Mouse (Mus musculus) layer of hippocampus, postnatal 36 days (tissue): ENCODE measurements around the gene B830017H08Rik. TPM values are rescaled to one million over a fixed set of nuclear protein-coding genes. Genes with fewer than 3 reads are reported as not detected.

Source experiments
- DNase-seq, 2 experiments: peaks; one replicate each; pipeline ENCODE4 v3.0.0; 2022
- total RNA-seq, 2 experiments: library from RNA; stranded (reverse); gene quantifications; 2 replicates each; pipeline ENCODE4 v1.2.3; 2021

B830017H08Rik gene
- total RNA-seq, 2 experiments from 2014 or later = 2.6 to 4.0 TPM

DNA sequence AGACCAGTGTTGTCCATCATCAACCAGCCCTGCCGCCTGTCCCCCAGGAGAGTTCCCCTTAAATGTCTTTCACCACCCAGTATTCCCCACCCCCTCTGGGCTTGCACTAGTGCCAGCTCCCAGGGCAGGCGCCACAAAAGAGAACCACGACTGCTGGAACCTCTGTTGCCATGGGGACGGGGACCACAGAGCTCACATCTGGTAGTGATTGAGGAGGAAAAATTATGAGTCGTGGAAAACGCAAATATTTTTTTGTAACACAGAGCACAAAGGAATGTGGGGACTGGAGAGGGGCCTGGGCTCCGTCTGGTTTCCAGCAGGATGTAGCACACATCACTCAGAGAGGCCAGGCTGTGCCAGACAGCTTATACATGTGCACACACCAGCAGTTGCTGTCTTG is 23.2 kb upstream of the B830017H08Rik start:
- DNase-seq = no peak

DNA sequence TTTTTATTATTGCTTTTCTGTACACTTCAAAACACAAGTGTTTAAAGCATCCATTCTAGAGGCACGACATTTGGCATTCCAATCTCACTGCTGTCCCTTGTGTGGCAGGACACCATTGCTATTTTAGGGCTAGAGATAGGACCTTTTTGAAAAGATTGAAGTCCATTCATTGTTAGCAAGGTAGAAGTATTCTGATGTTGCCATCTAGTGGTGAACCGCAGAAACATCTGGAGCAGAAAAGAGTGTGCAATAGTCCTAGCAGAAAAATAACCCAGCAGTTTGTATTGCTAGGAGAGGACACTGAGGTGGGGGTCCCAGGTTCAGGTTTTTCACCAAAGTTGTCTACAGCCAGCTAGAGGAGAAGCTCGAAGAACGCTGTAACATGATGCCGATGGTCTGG is 20.8 kb upstream of the B830017H08Rik start:
- DNase-seq = no peak

DNA sequence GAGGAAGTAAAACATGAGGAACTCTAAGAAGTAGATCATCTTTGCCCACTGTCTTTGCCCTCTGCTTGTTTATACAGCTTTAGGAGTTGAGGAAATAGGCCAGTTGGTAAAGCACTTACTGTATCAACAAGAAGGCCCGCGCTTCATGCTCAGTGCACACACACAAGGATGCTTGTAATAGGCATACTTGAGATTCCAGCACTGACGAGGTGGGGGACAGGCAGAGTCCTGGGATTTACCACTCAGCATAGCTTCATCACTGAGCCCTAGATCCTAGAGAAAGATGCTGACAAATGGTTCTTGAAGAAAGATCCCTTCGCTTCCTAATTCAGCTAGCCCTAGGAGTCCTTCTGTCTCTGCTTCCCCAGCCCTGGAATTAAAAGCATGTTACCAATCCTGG is 19.7 kb upstream of the B830017H08Rik start:
- DNase-seq = no peak

DNA sequence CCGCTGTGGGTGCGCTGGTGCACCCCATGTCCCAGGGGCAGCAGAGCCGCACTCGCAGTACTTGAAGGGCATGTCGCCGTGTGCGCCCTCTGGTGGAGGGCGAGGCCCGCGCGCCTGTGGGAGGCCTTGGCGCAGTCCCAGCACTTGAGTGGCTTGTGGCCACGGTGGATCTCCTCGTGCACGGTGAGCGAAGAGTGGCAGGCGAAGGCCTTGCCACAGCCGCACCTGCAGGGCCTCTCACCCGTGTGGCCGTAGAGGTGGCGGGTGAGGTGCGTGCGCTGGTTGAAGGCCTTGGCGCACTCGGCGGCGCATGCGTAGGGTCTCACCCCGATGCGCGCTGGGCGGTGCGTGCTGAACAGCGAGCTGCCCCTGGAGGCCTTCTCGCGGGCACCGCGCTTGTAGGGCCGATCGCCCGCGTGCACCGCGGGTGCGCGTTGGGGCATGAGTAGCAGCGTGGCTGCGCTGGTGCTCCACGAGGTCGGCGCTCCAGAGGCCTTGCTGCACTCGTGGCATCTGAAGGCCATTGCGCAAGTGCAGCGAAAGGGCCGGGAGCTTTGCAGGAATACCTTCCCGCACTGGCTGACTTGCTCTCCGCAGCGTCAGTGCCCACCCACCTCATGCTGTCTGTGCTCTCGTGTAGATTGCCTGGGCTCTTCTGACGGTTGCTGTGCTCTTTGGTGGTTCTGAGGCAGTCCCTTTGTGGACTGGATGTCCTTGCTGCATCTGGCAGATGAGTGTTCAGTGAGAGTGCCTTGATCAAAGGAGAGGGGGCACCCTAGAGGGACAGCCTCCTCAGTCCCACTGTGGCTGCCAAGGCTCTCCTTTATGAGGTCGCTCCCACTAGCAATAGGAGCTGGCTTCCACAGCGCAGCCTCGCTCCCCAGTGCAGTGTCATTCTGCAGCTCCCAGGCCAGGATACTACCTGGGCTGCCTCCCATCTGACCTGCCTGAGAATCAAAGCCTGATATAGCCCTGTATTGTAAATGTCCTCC is 17.2 kb upstream of the B830017H08Rik start:
- peak; percentile 49 to 65 for DNase-seq

DNA sequence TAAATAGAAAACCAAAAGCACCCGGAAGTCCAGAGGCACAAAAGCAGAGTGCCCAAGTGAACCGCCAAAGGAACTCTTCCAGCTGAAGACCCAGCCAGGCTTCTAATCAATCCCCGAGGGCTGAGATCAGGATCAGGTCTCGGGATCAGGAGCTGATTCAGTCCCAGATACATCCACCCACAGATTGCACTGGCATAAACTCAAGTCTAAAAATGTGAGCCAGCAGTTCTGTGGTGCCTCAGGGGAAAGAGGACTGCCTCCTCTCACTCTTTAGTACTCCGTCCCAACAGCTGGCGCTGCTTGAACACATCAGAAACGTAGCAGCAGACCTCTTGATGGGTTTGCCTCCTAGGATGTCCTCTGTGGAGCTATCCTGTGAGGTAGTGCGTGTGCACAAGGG is 16.4 kb upstream of the B830017H08Rik start:
- DNase-seq = no peak

DNA sequence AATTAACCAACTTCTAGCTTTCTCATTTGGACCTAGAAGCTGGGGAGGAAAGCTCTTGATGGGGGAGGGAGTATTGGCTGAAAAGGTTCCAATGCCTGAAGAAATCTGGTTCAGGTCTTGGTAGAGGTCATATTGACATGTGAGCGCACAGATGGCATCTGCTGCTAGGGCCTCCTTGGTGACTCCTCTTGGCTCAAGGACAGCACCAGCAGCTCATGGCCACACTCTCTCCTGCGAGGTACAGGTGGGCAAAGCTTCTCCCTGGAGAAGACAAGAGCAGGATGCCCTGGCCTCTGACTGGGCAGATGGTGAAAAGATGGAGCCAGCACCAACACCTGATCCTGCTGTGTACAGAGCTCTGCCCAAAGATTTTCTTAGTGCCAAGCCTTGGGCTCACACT is 6.4 kb upstream of the B830017H08Rik start:
- no peak for DNase-seq

DNA sequence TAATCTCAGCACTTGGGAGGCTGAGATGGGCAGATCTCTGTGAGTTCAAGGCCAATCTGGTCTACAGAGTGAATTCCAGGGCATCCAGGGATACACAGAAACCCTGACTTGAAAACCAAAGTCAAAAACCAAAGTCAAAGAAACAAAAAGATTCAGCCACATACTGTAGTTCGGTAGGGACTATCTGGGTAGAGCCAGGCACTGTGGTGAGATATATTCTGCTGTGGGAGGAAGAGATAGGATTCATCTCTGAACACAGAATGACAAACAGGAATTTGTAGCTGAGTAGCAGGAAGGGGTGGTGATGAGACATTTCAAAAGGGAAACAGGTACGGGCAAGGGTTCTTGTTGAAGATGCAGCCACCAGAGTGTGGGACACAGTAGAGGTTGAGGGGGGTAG is 4.7 kb upstream of the B830017H08Rik start:
- no peak for DNase-seq

DNA sequence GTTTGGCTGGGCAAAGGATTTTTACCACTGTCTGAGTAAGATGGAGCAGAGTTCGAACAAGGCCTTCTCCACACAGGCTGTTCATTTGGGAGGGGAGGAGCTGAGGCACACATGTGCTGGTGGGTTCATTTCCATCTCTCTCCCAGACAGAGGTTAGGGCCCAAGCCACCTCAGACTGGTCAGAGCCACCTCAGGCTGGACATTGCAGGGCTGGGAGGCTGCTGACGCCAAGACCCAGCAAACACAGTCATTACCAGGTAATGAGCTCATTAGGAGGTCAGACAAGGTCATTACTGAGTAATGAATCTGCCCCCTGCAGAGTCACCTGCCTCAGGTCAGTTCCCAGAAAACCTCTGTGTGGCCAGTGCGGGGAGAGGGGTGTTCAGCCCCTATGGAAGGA is 4.1 kb upstream of the B830017H08Rik start:
- no peak for DNase-seq

DNA sequence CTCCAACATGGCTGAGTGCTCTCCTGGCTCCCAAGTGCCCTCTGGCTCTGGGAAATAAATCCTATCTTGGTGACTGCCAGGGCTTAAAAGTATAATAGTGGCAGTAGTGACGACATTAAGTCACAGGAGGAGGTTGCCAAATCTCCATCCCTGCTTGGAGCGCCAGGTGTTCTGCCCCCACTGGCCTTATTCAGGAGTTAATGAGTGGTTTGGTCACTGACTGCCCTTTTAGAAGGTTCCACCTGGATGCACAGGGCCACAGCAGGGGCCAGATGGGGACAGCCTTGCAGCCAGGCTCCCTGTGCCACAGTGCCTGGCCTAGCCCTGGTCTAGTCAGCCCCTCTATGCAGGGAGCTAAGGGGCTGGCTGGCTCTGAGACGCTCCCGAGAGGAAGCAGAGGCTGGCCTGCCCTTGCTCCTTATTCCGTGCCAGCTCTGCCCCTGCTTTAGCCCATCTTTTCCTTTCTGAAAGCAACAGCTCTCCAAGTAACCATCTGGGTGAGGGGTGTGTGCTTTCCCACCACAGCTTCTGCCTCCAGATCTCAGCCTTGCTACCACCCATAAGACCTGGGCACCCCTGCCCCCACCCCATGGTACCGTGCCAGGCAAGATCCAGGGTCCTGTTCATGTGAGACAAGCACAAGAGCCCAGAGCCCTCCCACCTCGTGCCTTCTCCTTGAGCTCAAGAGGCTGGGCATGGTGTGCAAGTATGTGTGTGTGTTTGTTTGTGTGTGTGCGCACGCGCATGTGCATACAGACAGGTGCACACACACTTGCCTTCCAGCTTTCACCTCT is 2.3 kb upstream of the B830017H08Rik start:
- no peak for DNase-seq

DNA sequence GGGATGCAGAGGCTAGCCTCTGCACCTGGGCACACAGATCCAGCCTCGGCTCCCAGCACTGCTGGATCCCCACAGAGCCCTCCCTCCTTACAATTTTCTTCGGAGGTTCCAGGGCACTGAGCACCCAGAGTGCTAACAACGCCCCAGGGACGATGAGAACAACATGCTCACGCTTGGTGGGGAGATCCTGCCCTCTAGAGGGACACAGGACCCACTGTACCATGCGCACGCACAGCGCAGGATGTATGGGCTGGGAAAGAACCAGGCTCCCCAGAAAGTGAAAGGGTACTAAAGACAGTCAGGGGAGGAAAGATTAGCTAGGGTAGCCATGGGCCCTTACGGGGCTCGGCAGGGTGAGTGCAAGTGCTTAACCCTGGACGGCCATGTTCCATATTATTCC is 1.1 kb upstream of the B830017H08Rik start:
- DNase-seq = no peak

DNA sequence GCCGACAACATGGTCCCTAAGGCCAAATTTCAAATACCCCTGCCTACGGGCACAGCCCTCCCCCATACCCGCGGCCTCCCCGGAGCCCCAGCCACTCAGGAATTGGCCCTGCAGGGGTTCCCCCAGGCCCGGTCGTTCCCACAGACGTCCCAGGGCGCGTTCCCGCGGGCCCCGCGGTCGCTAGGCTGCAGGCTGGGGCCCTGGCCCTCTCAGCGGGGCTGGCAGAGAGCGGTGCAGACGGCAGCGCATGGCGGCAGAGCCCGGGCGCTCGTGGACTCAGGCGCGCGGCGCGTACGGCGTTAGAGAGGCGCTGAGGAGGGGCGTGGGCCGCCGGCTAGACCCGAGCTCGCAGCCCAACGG is 380 bp downstream of the B830017H08Rik start:
- DNase-seq = peak in 1 of 2 experiments; percentile 58

DNA sequence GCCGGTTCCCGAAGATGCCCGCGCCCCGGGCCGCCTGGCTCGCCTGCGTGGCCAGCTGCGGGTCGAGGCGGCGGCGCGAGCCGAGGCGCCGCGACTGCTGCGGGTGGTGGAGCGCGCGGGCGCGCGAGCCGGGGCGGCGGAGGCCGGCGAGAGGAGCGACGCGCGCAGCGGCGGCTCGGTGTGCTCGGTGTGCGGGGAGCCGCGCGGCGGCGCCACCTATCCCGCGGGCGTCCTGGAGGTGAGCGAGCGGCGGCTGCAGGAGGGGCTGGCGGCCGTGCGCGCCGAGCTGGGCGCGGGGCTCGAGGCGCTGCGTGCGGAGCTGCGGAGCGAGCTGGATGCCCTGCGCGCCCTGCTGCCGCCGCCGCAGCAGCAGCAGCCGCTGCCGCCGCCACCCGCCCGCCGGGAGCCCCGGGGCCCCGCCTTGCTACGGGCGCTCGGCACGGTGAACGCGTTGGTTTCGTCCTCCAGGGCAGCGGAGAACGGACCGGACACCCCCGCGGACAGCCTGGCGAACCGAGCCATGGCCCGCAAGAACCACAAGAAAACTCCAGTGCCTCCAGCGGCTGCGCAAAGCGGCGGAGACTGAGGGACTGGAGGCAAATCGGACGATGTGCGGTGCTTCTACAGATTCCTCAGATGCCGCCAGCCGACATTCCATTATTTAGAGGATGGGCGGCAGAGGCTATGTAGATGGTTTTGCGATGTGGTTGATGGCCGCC is 919 bp downstream of the B830017H08Rik start:
- peak; percentile 63 to 66 for DNase-seq

DNA sequence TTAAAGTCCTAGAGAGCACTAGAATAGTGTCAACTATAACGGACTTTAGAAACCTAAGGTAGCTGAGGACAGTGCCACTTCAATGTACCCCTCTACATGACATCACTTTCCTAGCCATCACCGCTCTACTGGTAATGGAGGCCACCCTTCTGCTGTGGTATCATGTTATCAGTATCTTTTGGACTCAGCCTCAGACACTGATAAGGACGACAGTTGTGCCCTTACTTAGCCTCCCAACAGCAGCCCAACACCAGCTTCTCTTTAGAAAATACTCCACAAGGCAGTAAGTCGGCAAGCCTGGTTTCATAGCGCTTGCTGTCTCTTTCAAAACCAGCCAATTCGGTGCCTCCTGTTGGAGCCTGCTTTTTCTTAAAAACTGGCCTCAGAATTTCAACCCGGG is 1.6 kb downstream of the B830017H08Rik start:
- DNase-seq = no peak

DNA sequence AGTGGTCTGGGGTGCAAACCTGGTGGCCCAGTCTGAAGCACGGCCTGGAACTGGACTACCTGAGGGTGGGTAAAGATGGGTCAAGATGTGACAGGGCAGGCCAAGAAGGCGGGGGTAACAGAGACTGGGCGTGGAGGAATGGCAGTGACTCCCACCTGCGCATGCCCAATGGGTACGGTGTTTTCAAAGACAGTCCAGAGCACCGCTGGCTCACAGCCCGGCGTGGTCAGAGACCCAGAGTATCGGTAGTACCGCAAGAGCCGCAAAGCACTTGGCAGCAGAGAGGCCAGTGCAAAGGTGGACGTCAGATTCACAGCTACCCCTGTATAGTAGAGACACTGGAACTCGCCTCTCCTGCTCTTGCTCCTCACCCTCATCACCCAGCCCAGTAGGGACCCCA is 2.6 kb downstream of the B830017H08Rik start:
- no peak for DNase-seq

DNA sequence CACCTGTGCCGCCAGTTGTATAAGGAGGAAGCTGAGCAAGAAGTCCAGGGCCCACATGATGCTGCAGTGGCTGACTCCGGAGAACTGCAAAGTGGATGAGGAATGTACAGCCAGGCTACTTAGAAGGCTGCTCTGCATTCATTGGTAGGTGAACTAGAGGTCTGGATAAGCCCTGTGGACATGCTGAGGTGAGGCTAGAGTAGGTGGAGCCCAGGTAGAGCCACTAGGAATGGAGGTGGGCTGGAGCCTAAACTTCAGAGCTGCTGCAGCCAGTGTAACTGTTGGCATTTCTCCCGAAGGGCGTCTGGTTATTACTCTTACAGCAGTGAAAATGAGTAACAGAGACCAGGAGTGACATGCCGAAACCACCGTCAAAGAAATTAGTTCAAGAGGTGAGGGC is 5.1 kb downstream of the B830017H08Rik start, which contains the start of gene Car15:
TSS of gene Car15 (minus strand) at position 314 of the 400 bp plus-strand sequence.
- DNase-seq = no peak

DNA sequence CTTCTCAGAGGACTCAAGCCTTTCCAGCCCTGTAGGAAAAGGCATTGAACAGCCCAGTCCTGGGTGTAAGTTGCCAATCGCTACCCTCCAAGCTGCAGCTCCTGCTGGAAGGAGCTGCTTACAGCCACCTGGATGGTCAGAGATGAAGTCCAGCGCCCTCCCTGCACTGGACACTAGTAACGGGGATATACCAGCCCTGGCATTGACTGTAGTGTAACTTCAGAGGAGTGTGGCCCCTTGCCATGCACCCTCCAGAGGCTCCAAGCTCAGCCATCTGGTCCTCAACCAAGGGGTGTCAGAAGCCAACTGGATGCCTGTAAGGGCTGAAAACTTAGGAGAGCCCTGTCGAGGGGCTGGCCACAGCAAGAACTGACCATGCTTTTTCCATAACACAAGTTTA is 7.1 kb downstream of the B830017H08Rik start:
- no peak for DNase-seq

DNA sequence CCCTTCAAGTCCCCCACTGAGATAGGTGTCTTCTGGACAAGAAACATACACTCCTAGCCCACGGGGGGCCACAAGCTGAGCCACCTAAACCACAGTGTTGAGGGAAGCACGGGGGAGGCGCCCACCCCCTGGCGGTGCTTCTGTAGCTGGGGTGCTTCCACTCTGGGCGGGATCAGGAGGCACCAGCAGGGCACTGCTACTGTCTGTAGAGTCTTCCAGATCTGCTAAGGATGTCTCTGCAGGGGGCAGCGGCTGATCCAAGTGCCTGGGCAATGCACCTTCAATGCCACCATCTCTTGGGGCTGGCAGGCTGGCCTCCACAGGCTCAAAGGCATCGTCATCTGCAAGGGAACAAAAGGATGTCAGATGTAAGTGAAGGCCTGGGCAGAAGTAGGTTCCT is 9.5 kb downstream of the B830017H08Rik start:
- no peak for DNase-seq

DNA sequence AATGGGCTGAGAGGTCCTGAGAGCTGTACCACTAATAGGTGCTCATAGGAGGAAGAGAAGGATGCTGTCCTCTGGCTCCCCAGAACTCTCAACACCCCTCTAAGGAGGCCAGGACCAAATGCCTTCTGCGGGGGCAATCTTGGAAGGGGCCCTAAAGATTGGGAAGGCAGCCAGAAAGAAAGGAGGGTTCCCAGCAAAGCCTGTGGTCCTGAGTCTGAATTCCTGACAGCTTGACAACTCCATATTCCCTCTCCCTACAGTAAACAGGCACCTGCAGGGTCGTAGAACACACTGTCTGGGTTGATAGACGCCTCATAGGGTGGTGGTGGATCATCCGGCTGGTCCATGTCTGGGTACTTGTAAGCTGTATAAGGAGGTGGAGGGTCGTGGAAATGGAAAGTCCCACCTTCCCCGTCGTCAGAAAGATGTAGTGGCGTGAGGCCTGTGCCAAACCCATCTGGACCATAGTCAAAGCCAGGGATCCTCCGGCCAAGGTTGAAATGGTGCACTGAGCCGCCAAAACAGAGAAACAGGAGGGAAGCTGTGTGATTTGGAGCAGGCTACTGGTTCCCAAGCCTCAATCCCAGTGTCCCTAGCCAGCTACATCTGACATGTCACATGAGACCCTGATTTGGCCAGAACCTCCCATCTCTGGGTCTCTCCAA is 10.9 kb downstream of the B830017H08Rik start:
- DNase-seq = no peak

DNA sequence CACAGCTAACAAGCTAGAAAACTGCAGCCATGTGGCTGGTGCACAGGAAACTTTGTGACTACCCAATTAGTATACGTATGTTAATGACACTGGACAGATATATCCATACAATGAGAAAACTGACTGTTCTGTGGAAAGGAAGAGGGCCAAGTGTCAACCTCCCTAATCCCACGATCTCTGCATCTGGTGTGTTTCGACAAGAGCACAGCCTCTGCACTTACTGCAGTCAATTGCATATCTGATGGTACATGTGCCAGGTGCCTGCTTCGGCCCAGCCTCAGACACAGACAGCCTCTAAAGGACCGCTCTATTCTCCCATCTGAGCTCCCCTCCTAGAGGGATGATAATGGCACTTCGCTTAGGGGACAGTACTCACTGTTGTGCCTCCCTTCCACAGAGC is 15.5 kb downstream of the B830017H08Rik start:
- no peak for DNase-seq

DNA sequence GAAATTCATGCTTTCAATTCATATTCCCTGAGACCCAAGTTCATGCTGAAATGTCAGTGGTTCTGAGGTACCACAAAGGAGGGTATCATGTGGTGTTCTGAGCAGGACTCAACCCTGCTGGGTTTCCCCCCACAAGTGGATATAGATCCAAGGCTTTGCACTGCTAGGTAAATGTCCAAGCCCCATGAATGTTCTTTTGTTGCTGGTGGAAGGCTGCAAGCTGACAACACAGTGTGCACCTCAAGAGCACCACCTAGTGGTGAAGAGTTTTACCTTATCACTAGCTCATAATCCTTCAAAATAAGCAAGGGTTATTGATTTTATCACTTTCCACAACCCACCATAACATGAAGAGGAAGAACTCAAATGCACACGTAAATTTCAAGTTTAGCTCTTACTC is 16.0 kb downstream of the B830017H08Rik start:
- DNase-seq = peak in 1 of 2 experiments; percentile 41

DNA sequence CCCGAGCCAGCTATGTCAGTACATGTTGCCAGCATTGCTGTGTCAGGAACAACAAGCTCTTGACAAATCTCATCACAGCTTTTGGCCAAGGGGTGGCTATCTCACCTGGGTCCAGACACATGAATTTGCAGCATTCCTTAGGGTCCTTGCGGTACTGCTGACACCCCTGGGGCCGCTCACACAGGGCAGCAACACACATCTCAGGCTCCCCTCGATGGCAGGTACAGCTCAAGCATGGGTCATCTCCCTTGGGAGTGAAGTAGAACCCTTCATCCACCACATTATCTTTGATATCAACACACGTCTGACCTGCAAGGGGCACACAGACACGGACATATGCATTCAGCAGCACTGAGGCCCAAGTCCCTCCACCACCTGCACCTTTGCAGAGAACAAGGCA is 16.6 kb downstream of the B830017H08Rik start:
- no peak for DNase-seq

DNA sequence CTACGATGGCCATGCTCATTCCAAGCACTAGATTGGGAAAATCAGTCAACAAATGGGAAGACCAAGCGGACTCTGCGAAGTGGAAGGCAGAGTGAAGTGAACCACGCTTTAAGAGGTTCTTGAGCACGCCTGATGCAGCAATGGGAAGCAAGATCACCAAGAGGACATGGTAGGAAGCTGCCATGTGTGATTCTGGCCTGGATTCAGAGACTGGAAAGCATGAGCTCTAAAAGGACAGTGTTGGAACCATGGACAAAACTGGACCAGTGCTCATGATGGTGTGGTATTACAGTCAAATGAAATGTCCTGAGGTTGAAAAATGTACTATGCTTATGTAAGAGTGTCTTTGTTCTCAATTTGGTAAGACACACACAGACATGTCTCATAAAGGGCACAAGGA is 18.4 kb downstream of the B830017H08Rik start:
- no peak for DNase-seq
